Mouse (Mus musculus): ENCODE data around the gene Pgm2l1. TPM values are rescaled to one million over a fixed set of nuclear protein-coding genes. Genes with fewer than 3 reads are reported as not detected.

The Pgm2l1 gene
- polyA plus RNA-seq, 1 experiment = 0.28 TPM

GRCm38 (mm10) chr7:100240601-100241000 lies 13.4 kb downstream of the Pgm2l1 start:
- Histone ChIP-seq H3K4me2 (ENCODE audit: low read depth) (no peak overlapping the region), H3K4me3 (no peak overlapping the region), H3K36me3 (ENCODE audit: control insufficient read depth, insufficient read depth) (no peaks in the 10 kb centered on the region), H3K27me3 (ENCODE audit: control insufficient read depth, insufficient read depth, insufficient read length) (no peaks in the 10 kb centered on the region), H3ac (ENCODE audit: control insufficient read depth, insufficient read length) (no peak overlapping the region), H3K79me2 (ENCODE audit: control insufficient read depth, insufficient read depth) (no peaks in the 10 kb centered on the region)
- TF ChIP-seq MYOD1 (IDR thresholded peaks at IDR 0.05; ENCODE audit: control insufficient read depth in 1 of 3, insufficient read length in 2 of 3, low read depth in 2 of 3) (no peak), POLR2A (IDR thresholded peaks at IDR 0.05; ENCODE audit: insufficient read length, low read depth) (no peak), CEBPB (IDR thresholded peaks at IDR 0.05; ENCODE audit: insufficient read depth, poor library complexity, severe bottlenecking) (no peak), TCF3 (IDR thresholded peaks at IDR 0.05; ENCODE audit: insufficient read length, low read depth) (no peak), MAX (IDR thresholded peaks at IDR 0.05; ENCODE audit: low read depth) (no peak), USF1 (IDR thresholded peaks at IDR 0.05; ENCODE audit: low read depth) (no peak), SRF (IDR thresholded peaks at IDR 0.05; ENCODE audit: control insufficient read depth, insufficient read length, low read depth) (no peak), MYOG (IDR thresholded peaks at IDR 0.05; ENCODE audit: control insufficient read depth in 1 of 3, insufficient read depth in 1 of 3, insufficient read length in 2 of 3, low read depth in 2 of 3) (no peak), REST (IDR thresholded peaks at IDR 0.05; ENCODE audit: insufficient read depth, insufficient read length) (no peak), POLR2AphosphoS2 (IDR thresholded peaks at IDR 0.05; ENCODE audit: insufficient read length, low read depth) (no peak)

GRCm38 (mm10) chr7:100243007-100243406 lies 15.8 kb downstream of the Pgm2l1 start:
- no peak for TF ChIP-seq USF1 (IDR thresholded peaks at IDR 0.05; ENCODE audit: low read depth)
- no peak overlapping the region for H3K4me3 ChIP-seq
- no peaks in the 10 kb centered on the region for H3K36me3 ChIP-seq (ENCODE audit: control insufficient read depth, insufficient read depth)
- no peaks in the 10 kb centered on the region for H3K79me2 ChIP-seq (ENCODE audit: control insufficient read depth, insufficient read depth)
- no peak overlapping the region for H3K4me2 ChIP-seq (ENCODE audit: low read depth)
- H3K27me3 ChIP-seq (ENCODE audit: control insufficient read depth, insufficient read depth, insufficient read length) = no peaks in the 10 kb centered on the region
- no peak overlapping the region for H3ac ChIP-seq (ENCODE audit: control insufficient read depth, insufficient read length)

- TF ChIP-seq POLR2A (IDR thresholded peaks at IDR 0.05; ENCODE audit: insufficient read length, low read depth) (no peak), USF1 (IDR thresholded peaks at IDR 0.05; ENCODE audit: low read depth) (no peak), TCF3 (IDR thresholded peaks at IDR 0.05; ENCODE audit: insufficient read length, low read depth) (no peak), SRF (IDR thresholded peaks at IDR 0.05; ENCODE audit: control insufficient read depth, insufficient read length, low read depth) (no peak), POLR2AphosphoS2 (IDR thresholded peaks at IDR 0.05; ENCODE audit: insufficient read length, low read depth) (no peak), MAX (IDR thresholded peaks at IDR 0.05; ENCODE audit: low read depth) (no peak), TCF12 (IDR thresholded peaks at IDR 0.05; ENCODE audit: insufficient read depth, poor library complexity, severe bottlenecking) (no peak), E2F4 (IDR thresholded peaks at IDR 0.05; ENCODE audit: insufficient read depth) (no peak), CEBPB (IDR thresholded peaks at IDR 0.05; ENCODE audit: insufficient read depth, poor library complexity, severe bottlenecking) (no peak), MYOD1 (IDR thresholded peaks at IDR 0.05; ENCODE audit: control insufficient read depth in 1 of 3, insufficient read length in 2 of 3, low read depth in 2 of 3) (no peak), REST (IDR thresholded peaks at IDR 0.05; ENCODE audit: insufficient read depth, insufficient read length) (no peak), MYOG (IDR thresholded peaks at IDR 0.05; ENCODE audit: control insufficient read depth in 1 of 3, insufficient read depth in 1 of 3, insufficient read length in 2 of 3, low read depth in 2 of 3) (no peak)
- Histone ChIP-seq H3K4me3 (no peak overlapping the region), H3K36me3 (ENCODE audit: control insufficient read depth, insufficient read depth) (no peaks in the 10 kb centered on the region), H3K79me2 (ENCODE audit: control insufficient read depth, insufficient read depth) (no peaks in the 10 kb centered on the region), H3K27me3 (ENCODE audit: control insufficient read depth, insufficient read depth, insufficient read length) (no peaks in the 10 kb centered on the region), H3K4me2 (ENCODE audit: low read depth) (no peak overlapping the region), H3ac (ENCODE audit: control insufficient read depth, insufficient read length) (no peak overlapping the region)
Measured at GRCm38 (mm10) chr7:100244225-100244624, 17.0 kb downstream of the Pgm2l1 start.

GRCm38 (mm10) chr7:100245176-100245575 lies 18.0 kb downstream of the Pgm2l1 start:
- no peak for TF ChIP-seq USF1 (IDR thresholded peaks at IDR 0.05; ENCODE audit: low read depth)
- TF ChIP-seq MAX (IDR thresholded peaks at IDR 0.05; ENCODE audit: low read depth) = no peak
- TF ChIP-seq SRF (IDR thresholded peaks at IDR 0.05; ENCODE audit: control insufficient read depth, insufficient read length, low read depth) = no peak
- TF ChIP-seq E2F4 (IDR thresholded peaks at IDR 0.05; ENCODE audit: insufficient read depth) = no peak
- no peak for TF ChIP-seq POLR2A (IDR thresholded peaks at IDR 0.05; ENCODE audit: insufficient read length, low read depth)
- TF ChIP-seq CEBPB (IDR thresholded peaks at IDR 0.05; ENCODE audit: insufficient read depth, poor library complexity, severe bottlenecking) = no peak
- no peak for TF ChIP-seq MYOG (IDR thresholded peaks at IDR 0.05; ENCODE audit: control insufficient read depth in 1 of 3, insufficient read depth in 1 of 3, insufficient read length in 2 of 3, low read depth in 2 of 3)
- no peak for TF ChIP-seq TCF12 (IDR thresholded peaks at IDR 0.05; ENCODE audit: insufficient read depth, poor library complexity, severe bottlenecking)
- no peak for TF ChIP-seq MYOD1 (IDR thresholded peaks at IDR 0.05; ENCODE audit: control insufficient read depth in 1 of 3, insufficient read length in 2 of 3, low read depth in 2 of 3)
- TF ChIP-seq TCF3 (IDR thresholded peaks at IDR 0.05; ENCODE audit: insufficient read length, low read depth) = no peak
- no peak for TF ChIP-seq POLR2AphosphoS2 (IDR thresholded peaks at IDR 0.05; ENCODE audit: insufficient read length, low read depth)
- Histone ChIP-seq H3K4me3 (no peak overlapping the region), H3K79me2 (ENCODE audit: control insufficient read depth, insufficient read depth) (no peaks in the 10 kb centered on the region), H3ac (ENCODE audit: control insufficient read depth, insufficient read length) (no peak overlapping the region), H3K27me3 (ENCODE audit: control insufficient read depth, insufficient read depth, insufficient read length) (no peaks in the 10 kb centered on the region), H3K4me2 (ENCODE audit: low read depth) (no peak overlapping the region), H3K36me3 (ENCODE audit: control insufficient read depth, insufficient read depth) (no peaks in the 10 kb centered on the region)

- H3ac ChIP-seq (ENCODE audit: control insufficient read depth, insufficient read length) = no peak overlapping the region
- no peak overlapping the region for H3K4me2 ChIP-seq (ENCODE audit: low read depth)
- no peak for TF ChIP-seq MAX (IDR thresholded peaks at IDR 0.05; ENCODE audit: low read depth)
- no peak for TF ChIP-seq POLR2AphosphoS2 (IDR thresholded peaks at IDR 0.05; ENCODE audit: insufficient read length, low read depth)
- no peak for TF ChIP-seq MYOG (IDR thresholded peaks at IDR 0.05; ENCODE audit: control insufficient read depth in 1 of 3, insufficient read depth in 1 of 3, insufficient read length in 2 of 3, low read depth in 2 of 3)
- no peak for TF ChIP-seq CEBPB (IDR thresholded peaks at IDR 0.05; ENCODE audit: insufficient read depth, poor library complexity, severe bottlenecking)
- no peak for TF ChIP-seq USF1 (IDR thresholded peaks at IDR 0.05; ENCODE audit: low read depth)
- TF ChIP-seq MYOD1 (IDR thresholded peaks at IDR 0.05; ENCODE audit: control insufficient read depth in 1 of 3, insufficient read length in 2 of 3, low read depth in 2 of 3) = no peak
- no peak for TF ChIP-seq E2F4 (IDR thresholded peaks at IDR 0.05; ENCODE audit: insufficient read depth)
- TF ChIP-seq POLR2A (IDR thresholded peaks at IDR 0.05; ENCODE audit: insufficient read length, low read depth) = no peak
- no peak for TF ChIP-seq REST (IDR thresholded peaks at IDR 0.05; ENCODE audit: insufficient read depth, insufficient read length)
- no peak for TF ChIP-seq TCF12 (IDR thresholded peaks at IDR 0.05; ENCODE audit: insufficient read depth, poor library complexity, severe bottlenecking)
- no peaks in the 10 kb centered on the region for H3K27me3 ChIP-seq (ENCODE audit: control insufficient read depth, insufficient read depth, insufficient read length)
- no peaks in the 10 kb centered on the region for H3K36me3 ChIP-seq (ENCODE audit: control insufficient read depth, insufficient read depth)
- H3K4me3 ChIP-seq = no peak overlapping the region
- no peaks in the 10 kb centered on the region for H3K79me2 ChIP-seq (ENCODE audit: control insufficient read depth, insufficient read depth)
Measured at GRCm38 (mm10) chr7:100250667-100251066, 23.5 kb downstream of the Pgm2l1 start.

Measured in myocyte (in vitro differentiated cells).